In genomic region chr3:97756283-97757074, GRCm38 (mm10) we compare ENCODE assay signal across 13 mouse cellular contexts.
DNase-seq lines count a peak whose midpoint lies in the region; ATAC-seq and TF ChIP-seq lines count a peak whose summit lies in the region.
"Had no signal": no experiment of that assay in that cellular context is flagged by ENCODE, and none has a peak within 500 bp of the region (broad histone marks: within the 10 kb centered on the region; RNA-seq: fewer than 3 reads in every experiment).

No protein-coding gene starts in this region.

- H3K36me3 ChIP-seq in heart, adult 2 months (ENCODE audit: control insufficient read depth, insufficient read depth, low read length), result peaks cover 5% of the 10 kb centered on the region
- H3K36me3 ChIP-seq in kidney, embryonic 14.5 days (ENCODE audit: control insufficient read depth, insufficient read depth, low read length), result peaks cover 56% of the 10 kb centered on the region
- peaks cover 34% of the 10 kb centered on the region for H3K36me3 ChIP-seq in liver, adult 2 months (ENCODE audit: control insufficient read depth, insufficient read depth, low read length)
- H3K36me3 ChIP-seq in stomach, embryonic 16.5 days (ENCODE audit: control insufficient read depth, insufficient read depth, low read length), result peaks cover 30% of the 10 kb centered on the region
- H3K36me3 ChIP-seq in hindbrain, embryonic 12.5 days, result peaks cover 74% of the 10 kb centered on the region

- WGBS in heart, adult 2 months, result 82% methylated on average over 20 of the region's 20 CpGs
- WGBS in kidney, embryonic 14.5 days, result 81% methylated on average over 20 of the region's 20 CpGs
- 27% methylated on average over 20 of the region's 20 CpGs for WGBS in liver, adult 2 months
- 74% methylated on average over 20 of the region's 20 CpGs for WGBS in stomach, embryonic 16.5 days
- WGBS in hindbrain, embryonic 12.5 days, result 91% methylated on average over 20 of the region's 20 CpGs
- WGBS in cerebellum, adult 2 months, result 90% methylated on average over 20 of the region's 20 CpGs

- no peaks in the 10 kb centered on the region for H3K4me1 ChIP-seq in heart, adult 2 months (ENCODE audit: control insufficient read depth, insufficient read depth, low read length)
- H3K4me1 ChIP-seq in kidney, embryonic 14.5 days (ENCODE audit: control insufficient read depth, insufficient read depth, low read length), result no peaks in the 10 kb centered on the region
- peaks cover 11% of the 10 kb centered on the region for H3K4me1 ChIP-seq in liver, adult 2 months (ENCODE audit: control insufficient read depth, insufficient read depth, low read length)
- no peaks in the 10 kb centered on the region for H3K4me1 ChIP-seq in stomach, embryonic 16.5 days (ENCODE audit: control insufficient read depth, insufficient read depth, low read length)
- no peaks in the 10 kb centered on the region for H3K4me1 ChIP-seq in hindbrain, embryonic 12.5 days
- H3K4me1 ChIP-seq in cerebellum, adult 2 months (ENCODE audit: control insufficient read depth, insufficient read depth, low read length), result no peaks in the 10 kb centered on the region
- H3K4me1 ChIP-seq: hindbrain, embryonic 10.5 days; midbrain, embryonic 10.5 days had no signal

- no peak overlapping the region for H3K27ac ChIP-seq in heart, adult 2 months
- H3K27ac ChIP-seq in kidney, embryonic 14.5 days (ENCODE audit: low read depth, low read length), result no peak overlapping the region
- H3K27ac ChIP-seq in liver, adult 2 months (replicated peaks; ENCODE audit: insufficient read depth, low read depth, low read length), result peak overlapping the region; percentile 96
- no peak overlapping the region for H3K27ac ChIP-seq in stomach, embryonic 16.5 days (ENCODE audit: low read length)
- H3K27ac ChIP-seq in hindbrain, embryonic 12.5 days, result no peak overlapping the region
- H3K27ac ChIP-seq in cerebellum, adult 2 months (ENCODE audit: insufficient read depth, low read length), result no peak overlapping the region
- H3K27ac ChIP-seq: hindbrain, embryonic 10.5 days; midbrain, embryonic 10.5 days had no signal

- no peak overlapping the region for H3K4me3 ChIP-seq in heart, adult 2 months
- H3K4me3 ChIP-seq in kidney, embryonic 14.5 days (ENCODE audit: low read length), result no peak overlapping the region
- no peak overlapping the region for H3K4me3 ChIP-seq in liver, adult 2 months (ENCODE audit: insufficient read depth, low read depth, low read length)
- H3K4me3 ChIP-seq in stomach, embryonic 16.5 days (replicated peaks; ENCODE audit: low read length), result no peak overlapping the region
- no peak overlapping the region for H3K4me3 ChIP-seq in hindbrain, embryonic 12.5 days
- H3K4me3 ChIP-seq in cerebellum, adult 2 months (replicated peaks; ENCODE audit: insufficient read depth, low read depth, low read length), result no peak overlapping the region
- H3K4me3 ChIP-seq: hindbrain, embryonic 10.5 days; midbrain, embryonic 10.5 days had no signal

- no peaks in the 10 kb centered on the region for H3K9me3 ChIP-seq in kidney, embryonic 14.5 days (ENCODE audit: control insufficient read depth, low read length)
- no peaks in the 10 kb centered on the region for H3K9me3 ChIP-seq in stomach, embryonic 16.5 days (replicated peaks; ENCODE audit: control insufficient read depth, low read length)
- H3K9me3 ChIP-seq in hindbrain, embryonic 12.5 days (replicated peaks), result no peaks in the 10 kb centered on the region
- H3K9me3 ChIP-seq: hindbrain, embryonic 10.5 days; midbrain, embryonic 10.5 days had no signal

- TF ChIP-seq EP300 in heart, adult 2 months (IDR thresholded peaks at IDR 0.05; ENCODE audit: insufficient read depth, low read depth, low read length), result 0 out of 2 replicates have a peak, but pooled peaks have one; percentile 21

- intact Hi-C loops in heart, adult 2 months (cut with DNase I), result no loop called here

- H3K79me2 ChIP-seq in heart, adult 2 months (replicated peaks; ENCODE audit: control insufficient read depth, insufficient read depth, low read length), result no peaks in the 10 kb centered on the region
- H3K79me2 ChIP-seq in liver, adult 2 months (ENCODE audit: control insufficient read depth, insufficient read depth, low read length), result no peaks in the 10 kb centered on the region

- H3K4me2 ChIP-seq in kidney, embryonic 14.5 days (replicated peaks; ENCODE audit: low read depth, low read length), result no peak overlapping the region
- H3K4me2 ChIP-seq in stomach, embryonic 16.5 days (ENCODE audit: low read depth, low read length), result no peak overlapping the region
- no peak overlapping the region for H3K4me2 ChIP-seq in hindbrain, embryonic 12.5 days (replicated peaks)

- ATAC-seq in kidney, embryonic 14.5 days (ENCODE audit: low FRiP score, low TSS enrichment), result peak; percentile 81
- peak; percentile 90 for ATAC-seq in stomach, embryonic 16.5 days (ENCODE audit: insufficient read depth, low FRiP score)
- ATAC-seq in hindbrain, embryonic 12.5 days (ENCODE audit: low FRiP score), result no peak

- DNase-seq in heart, adult 2 months, result no peak
- DNase-seq in heart, adult 9 months (ENCODE audit: low spot score in 2 of 2), result no peak
- peak; percentile 100 for DNase-seq in liver, adult 2 months (ENCODE audit: extremely low read depth, low read depth, low spot score)
- no peak for DNase-seq in cerebellum, adult 2 months
- no peak for DNase-seq in cerebellum, postnatal 4 days (ENCODE audit: low spot score in 2 of 2)
- DNase-seq: adrenal gland, postnatal 36 days; lung, postnatal 14 days; right cerebral cortex, postnatal 25 days had no signal

- no peak for TF ChIP-seq CTCF in heart, adult 2 months (IDR thresholded peaks at IDR 0.05)
- TF ChIP-seq CTCF in liver, adult 2 months (IDR thresholded peaks at IDR 0.05; ENCODE audit: low read depth, low read length), result peak; percentile 49
- TF ChIP-seq CTCF in cerebellum, adult 2 months (IDR thresholded peaks at IDR 0.05; ENCODE audit: borderline replicate concordance, insufficient read depth, low read depth, low read length), result no peak

- H3K27me3 ChIP-seq in heart, adult 2 months (ENCODE audit: control insufficient read depth, insufficient read depth, low read length), result no peaks in the 10 kb centered on the region
- H3K27me3 ChIP-seq in kidney, embryonic 14.5 days (ENCODE audit: control insufficient read depth, insufficient read depth, low read length), result no peaks in the 10 kb centered on the region
- H3K27me3 ChIP-seq in liver, adult 2 months (ENCODE audit: control insufficient read depth, insufficient read depth, low read length), result no peaks in the 10 kb centered on the region
- no peaks in the 10 kb centered on the region for H3K27me3 ChIP-seq in stomach, embryonic 16.5 days (ENCODE audit: control insufficient read depth, insufficient read depth, low read length)
- no peaks in the 10 kb centered on the region for H3K27me3 ChIP-seq in hindbrain, embryonic 12.5 days
- H3K27me3 ChIP-seq in cerebellum, adult 2 months (ENCODE audit: control insufficient read depth, insufficient read depth, low read length), result no peaks in the 10 kb centered on the region

- TF ChIP-seq POLR2A in heart, adult 2 months (IDR thresholded peaks at IDR 0.05; ENCODE audit: insufficient read depth, low read depth, low read length), result no peak
- TF ChIP-seq POLR2A in liver, adult 2 months (IDR thresholded peaks at IDR 0.05; ENCODE audit: extremely low read depth, insufficient read depth, low read length), result no peak
- no peak for TF ChIP-seq POLR2A in cerebellum, adult 2 months (IDR thresholded peaks at IDR 0.05; ENCODE audit: borderline replicate concordance, insufficient read depth, low read length)

- no peak overlapping the region for H3K9ac ChIP-seq in heart, adult 2 months (ENCODE audit: low read depth, low read length)
- H3K9ac ChIP-seq in kidney, embryonic 14.5 days (ENCODE audit: low read depth, low read length), result no peak overlapping the region
- H3K9ac ChIP-seq in liver, adult 2 months (ENCODE audit: low read depth, low read length), result peak overlapping the region; percentile 29; the same call in 1 of the 2 replicates
- H3K9ac ChIP-seq in stomach, embryonic 16.5 days (ENCODE audit: low read length), result no peak overlapping the region
- no peak overlapping the region for H3K9ac ChIP-seq in hindbrain, embryonic 12.5 days
